Mouse (Mus musculus): Measurements from ENCODE around the gene Mark4.

DNA sequence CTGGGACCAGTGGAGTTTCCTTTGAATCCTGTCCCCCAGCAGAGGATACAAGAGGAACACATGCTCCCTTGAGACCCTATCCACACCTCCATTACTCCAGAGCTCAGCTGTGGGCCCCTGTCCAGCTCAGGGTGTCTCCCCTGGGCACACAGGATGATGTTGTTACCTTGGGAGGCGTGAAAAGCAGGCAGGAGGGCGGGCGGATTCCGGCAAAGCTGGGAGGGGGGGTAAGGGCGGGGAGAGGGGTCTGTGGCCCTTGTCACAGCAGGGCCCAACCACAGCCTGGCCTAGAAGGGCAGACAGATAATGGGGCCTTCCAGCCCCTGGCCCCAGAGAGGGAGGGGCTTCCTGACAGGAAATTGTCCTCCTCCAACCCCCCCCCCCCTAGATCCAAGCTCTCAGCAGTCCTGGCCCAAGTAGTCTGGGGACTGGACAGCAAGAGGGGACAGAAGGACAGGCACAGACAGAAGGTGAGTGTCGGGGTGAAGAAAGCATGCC is 4.3 kb upstream of the Mark4 start, which contains the start of gene Exoc3l2:
- TF ChIP-seq POLR2A (IDR thresholded peaks at IDR 0.05; ENCODE audit: control insufficient read depth, extremely low read depth, insufficient read depth, low read length, poor library complexity): no peak
- TF ChIP-seq CTCF (IDR thresholded peaks at IDR 0.05; ENCODE audit: borderline replicate concordance, control insufficient read depth, extremely low read depth, insufficient read depth, low read length, poor library complexity): no peak
